Mouse (Mus musculus): ENCODE results near the gene Unc5cl. TPM values are rescaled to one million over a fixed set of nuclear protein-coding genes. Genes with fewer than 3 reads are reported as not detected.

The Unc5cl gene
- polyA plus RNA-seq (2014; fragmentation: Nextera tagmentation; extraction: Ambion mirVana) = 0.08 and 0.13 TPM in 2 replicates

- H3K9ac ChIP-seq (ENCODE audit: low read depth, low read length) = no peak within 1 kb of the TSS
- H3K27me3 ChIP-seq (replicated peaks; ENCODE audit: control insufficient read depth, insufficient read depth, low read length) = no peaks in the 10 kb centered on the region
- H3K4me2 ChIP-seq (ENCODE audit: low read depth, low read length) = 0 out of 2 replicates have a peak within 1 kb of the TSS, but pooled peaks have one; percentile 7
- no peaks in the 10 kb centered on the region for H3K4me1 ChIP-seq (ENCODE audit: control insufficient read depth, insufficient read depth, low read length)
- H3K4me3 ChIP-seq (ENCODE audit: low read depth, low read length) = no peak within 1 kb of the TSS
- DNase-seq (ENCODE audit: low spot score) = no peak
- H3K36me3 ChIP-seq (ENCODE audit: control insufficient read depth, insufficient read depth, low read length) = no peaks in the 10 kb centered on the region
- ATAC-seq (ENCODE audit: low read depth) = 0 out of 2 replicates have a peak, but pooled peaks have one; percentile 47
- no peaks in the 10 kb centered on the region for H3K9me3 ChIP-seq (ENCODE audit: control insufficient read depth, low read length)
- H3K27ac ChIP-seq (replicated peaks; ENCODE audit: low read depth, low read length) = no peak within 1 kb of the TSS
- WGBS = 57% methylated on average over 11 of the region's 11 CpGs
Measured at GRCm38 (mm10) chr17:48454688-48455087, at the start of gene Unc5cl. Gene Unc5cl, plus strand, starts transcription at chr17:48454901.

DNA sequence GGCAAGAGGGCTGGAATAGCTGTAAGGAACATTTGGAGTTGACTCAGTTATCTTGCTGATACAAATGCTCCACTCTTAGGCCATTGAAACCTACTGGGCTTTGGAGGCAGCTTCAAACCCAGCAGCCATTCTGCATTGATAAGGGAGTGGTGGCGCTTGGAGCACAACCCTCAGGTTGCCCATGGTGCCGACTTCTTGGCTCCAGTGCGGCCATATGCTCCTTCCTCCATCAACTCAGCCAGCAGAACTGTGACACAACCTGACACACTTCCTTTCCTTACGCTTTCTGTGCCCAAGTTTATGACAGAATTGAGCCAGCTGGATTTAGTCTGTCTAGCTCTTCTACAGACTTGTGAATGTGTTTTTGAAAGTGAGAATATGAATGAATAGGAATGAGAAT is 47.5 kb upstream of the Unc5cl start:
- DNase-seq (ENCODE audit: low spot score) (no peak), ATAC-seq (ENCODE audit: low read depth) (no peak)
- no peaks in the 10 kb centered on the region for H3K36me3 ChIP-seq (ENCODE audit: control insufficient read depth, insufficient read depth, low read length)
- no peak overlapping the region for H3K27ac ChIP-seq (replicated peaks; ENCODE audit: low read depth, low read length)
- no peak overlapping the region for H3K9ac ChIP-seq (ENCODE audit: low read depth, low read length)
- no peak overlapping the region for H3K4me3 ChIP-seq (ENCODE audit: low read depth, low read length)
- WGBS = 95% methylated on average over 4 of the region's 4 CpGs
- no peaks in the 10 kb centered on the region for H3K27me3 ChIP-seq (replicated peaks; ENCODE audit: control insufficient read depth, insufficient read depth, low read length)
- no peaks in the 10 kb centered on the region for H3K9me3 ChIP-seq (ENCODE audit: control insufficient read depth, low read length)
- peak overlapping the region; percentile 74 for H3K4me2 ChIP-seq (ENCODE audit: low read depth, low read length)
- H3K4me1 ChIP-seq (ENCODE audit: control insufficient read depth, insufficient read depth, low read length) = peaks cover 20% of the 10 kb centered on the region

GRCm38 (mm10) chr17:48407910-48408525 is 46.7 kb upstream of the Unc5cl start:
- H3K36me3 ChIP-seq (ENCODE audit: control insufficient read depth, insufficient read depth, low read length) = no peaks in the 10 kb centered on the region
- peaks cover 20% of the 10 kb centered on the region for H3K4me1 ChIP-seq (ENCODE audit: control insufficient read depth, insufficient read depth, low read length)
- H3K9me3 ChIP-seq (ENCODE audit: control insufficient read depth, low read length) = no peaks in the 10 kb centered on the region
- peak overlapping the region; percentile 100 for H3K9ac ChIP-seq (ENCODE audit: low read depth, low read length)
- H3K27me3 ChIP-seq (replicated peaks; ENCODE audit: control insufficient read depth, insufficient read depth, low read length) = no peaks in the 10 kb centered on the region
- ATAC-seq (ENCODE audit: low read depth) (no peak), DNase-seq (ENCODE audit: low spot score) (no peak)
- peak overlapping the region; percentile 97 for H3K4me3 ChIP-seq (ENCODE audit: low read depth, low read length)
- 8% methylated on average over 8 of the region's 8 CpGs for WGBS
- peak overlapping the region; percentile 74 for H3K4me2 ChIP-seq (ENCODE audit: low read depth, low read length)
- H3K27ac ChIP-seq (replicated peaks; ENCODE audit: low read depth, low read length) = peak overlapping the region; percentile 100

- Histone ChIP-seq H3K4me2 (ENCODE audit: low read depth, low read length) (peak overlapping the region; percentile 74), H3K9ac (ENCODE audit: low read depth, low read length) (peak overlapping the region; percentile 100), H3K27me3 (replicated peaks; ENCODE audit: control insufficient read depth, insufficient read depth, low read length) (no peaks in the 10 kb centered on the region), H3K27ac (replicated peaks; ENCODE audit: low read depth, low read length) (peak overlapping the region; percentile 100), H3K4me1 (ENCODE audit: control insufficient read depth, insufficient read depth, low read length) (peaks cover 20% of the 10 kb centered on the region), H3K9me3 (ENCODE audit: control insufficient read depth, low read length) (no peaks in the 10 kb centered on the region), H3K4me3 (ENCODE audit: low read depth, low read length) (peak overlapping the region; percentile 97), H3K36me3 (ENCODE audit: control insufficient read depth, insufficient read depth, low read length) (0 out of 2 replicates have a peak, but pooled peaks cover 1% of the 10 kb centered on the region)
- DNase-seq (ENCODE audit: low spot score) (peak; percentile 85), ATAC-seq (ENCODE audit: low read depth) (peak; percentile 12)
- WGBS = under 1% methylated on average over 37 of the region's 47 CpGs
Measured at GRCm38 (mm10) chr17:48408526-48409291, 46.0 kb upstream of the Unc5cl start.

- Histone ChIP-seq H3K9ac (ENCODE audit: low read depth, low read length) (peak within 1 kb of the TSS; percentile 100), H3K4me3 (ENCODE audit: low read depth, low read length) (peak within 1 kb of the TSS; percentile 97), H3K27ac (replicated peaks; ENCODE audit: low read depth, low read length) (peak within 1 kb of the TSS; percentile 100), H3K36me3 (ENCODE audit: control insufficient read depth, insufficient read depth, low read length) (0 out of 2 replicates have a peak, but pooled peaks cover 3% of the 10 kb centered on the region), H3K4me1 (ENCODE audit: control insufficient read depth, insufficient read depth, low read length) (peaks cover 20% of the 10 kb centered on the region), H3K4me2 (ENCODE audit: low read depth, low read length) (peak within 1 kb of the TSS; percentile 74), H3K9me3 (ENCODE audit: control insufficient read depth, low read length) (no peaks in the 10 kb centered on the region), H3K27me3 (replicated peaks; ENCODE audit: control insufficient read depth, insufficient read depth, low read length) (no peaks in the 10 kb centered on the region)
- DNase-seq (ENCODE audit: low spot score) = peak; percentile 100
- under 1% methylated on average over 40 of the region's 84 CpGs for WGBS
- peak; percentile 97 for ATAC-seq (ENCODE audit: low read depth)
Measured at GRCm38 (mm10) chr17:48409380-48410298, 45.1 kb upstream of the Unc5cl start, which contains the start of the genes Nfya and Oard1. Gene Nfya, minus strand, starts transcription at chr17:48409906. Gene Oard1, plus strand, starts transcription at chr17:48410014.

- no peaks in the 10 kb centered on the region for H3K27me3 ChIP-seq (replicated peaks; ENCODE audit: control insufficient read depth, insufficient read depth, low read length)
- H3K4me3 ChIP-seq (ENCODE audit: low read depth, low read length) = peak overlapping the region; percentile 97
- ATAC-seq (ENCODE audit: low read depth) (no peak; the same call in 1 of the 2 replicates), DNase-seq (ENCODE audit: low spot score) (peak; percentile 65)
- WGBS = under 1% methylated on average over 13 of the region's 13 CpGs
- H3K4me2 ChIP-seq (ENCODE audit: low read depth, low read length) = peak overlapping the region; percentile 71
- peak overlapping the region; percentile 100 for H3K27ac ChIP-seq (replicated peaks; ENCODE audit: low read depth, low read length)
- H3K4me1 ChIP-seq (ENCODE audit: control insufficient read depth, insufficient read depth, low read length) = peaks cover 20% of the 10 kb centered on the region
- no peaks in the 10 kb centered on the region for H3K9me3 ChIP-seq (ENCODE audit: control insufficient read depth, low read length)
- peak overlapping the region; percentile 84 for H3K9ac ChIP-seq (ENCODE audit: low read depth, low read length)
- peaks cover 8% of the 10 kb centered on the region; the same call in 1 of the 2 replicates for H3K36me3 ChIP-seq (ENCODE audit: control insufficient read depth, insufficient read depth, low read length)
Measured at GRCm38 (mm10) chr17:48410299-48410785, 44.4 kb upstream of the Unc5cl start.

DNA sequence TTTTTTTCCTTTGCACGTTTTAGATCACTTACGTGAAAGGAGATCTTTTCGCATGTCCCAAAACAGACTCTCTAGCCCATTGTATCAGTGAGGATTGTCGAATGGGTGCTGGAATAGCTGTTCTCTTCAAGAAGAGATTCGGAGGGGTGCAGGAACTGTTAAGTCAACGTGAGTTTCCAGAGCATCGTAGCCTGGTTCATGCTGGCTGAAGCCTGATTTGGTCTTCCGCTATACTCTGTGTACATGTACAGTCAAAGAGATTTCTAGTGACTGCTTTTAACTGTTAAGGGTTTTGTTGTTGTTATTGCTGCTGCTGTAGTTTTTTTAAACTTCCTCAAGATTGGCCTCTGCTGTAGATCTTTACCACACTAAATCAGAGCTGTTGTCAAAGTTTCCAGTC is 43.5 kb upstream of the Unc5cl start:
- H3K27me3 ChIP-seq (replicated peaks; ENCODE audit: control insufficient read depth, insufficient read depth, low read length) = no peaks in the 10 kb centered on the region
- peak overlapping the region; percentile 97 for H3K4me3 ChIP-seq (ENCODE audit: low read depth, low read length)
- WGBS = 43% methylated on average over 8 of the region's 8 CpGs
- peak overlapping the region; percentile 84 for H3K9ac ChIP-seq (ENCODE audit: low read depth, low read length)
- peaks cover 20% of the 10 kb centered on the region for H3K4me1 ChIP-seq (ENCODE audit: control insufficient read depth, insufficient read depth, low read length)
- H3K36me3 ChIP-seq (ENCODE audit: control insufficient read depth, insufficient read depth, low read length) = peaks cover 17% of the 10 kb centered on the region; the same call in 1 of the 2 replicates
- H3K4me2 ChIP-seq (ENCODE audit: low read depth, low read length) = peak overlapping the region; percentile 71
- DNase-seq (ENCODE audit: low spot score) (no peak), ATAC-seq (ENCODE audit: low read depth) (no peak)
- H3K9me3 ChIP-seq (ENCODE audit: control insufficient read depth, low read length) = no peaks in the 10 kb centered on the region
- peak overlapping the region; percentile 100; the same call in 1 of the 2 replicates for H3K27ac ChIP-seq (replicated peaks; ENCODE audit: low read depth, low read length)

- peak; percentile 30 for DNase-seq (ENCODE audit: low spot score)
- H3K36me3 ChIP-seq (ENCODE audit: control insufficient read depth, insufficient read depth, low read length) = peaks cover 19% of the 10 kb centered on the region; the same call in 1 of the 2 replicates
Measured at GRCm38 (mm10) chr17:48416011-48416410, 38.7 kb upstream of the Unc5cl start.

More at GRCm38 (mm10) chr17:48416011-48416410, 38.7 kb upstream of the Unc5cl start:
- 80% methylated on average over 7 of the region's 7 CpGs for WGBS
- Histone ChIP-seq H3K4me3 (ENCODE audit: low read depth, low read length) (no peak overlapping the region), H3K9me3 (ENCODE audit: control insufficient read depth, low read length) (no peaks in the 10 kb centered on the region), H3K27ac (replicated peaks; ENCODE audit: low read depth, low read length) (no peak overlapping the region), H3K4me2 (ENCODE audit: low read depth, low read length) (no peak overlapping the region), H3K4me1 (ENCODE audit: control insufficient read depth, insufficient read depth, low read length) (peaks cover 9% of the 10 kb centered on the region; the same call in 1 of the 2 replicates), H3K9ac (ENCODE audit: low read depth, low read length) (no peak overlapping the region), H3K27me3 (replicated peaks; ENCODE audit: control insufficient read depth, insufficient read depth, low read length) (no peaks in the 10 kb centered on the region)
- no peak for ATAC-seq (ENCODE audit: low read depth)

All from embryonic facial prominence, embryonic 14.5 days (tissue).